Mouse (Mus musculus): ENCODE data around the gene Hoxb3.

Hoxb3 gene

GRCm38 (mm10) chr11:96288455-96289221 is 34.5 kb upstream of the Hoxb3 start:
- no peak for DNase-seq (ENCODE audit: low spot score)

DNA sequence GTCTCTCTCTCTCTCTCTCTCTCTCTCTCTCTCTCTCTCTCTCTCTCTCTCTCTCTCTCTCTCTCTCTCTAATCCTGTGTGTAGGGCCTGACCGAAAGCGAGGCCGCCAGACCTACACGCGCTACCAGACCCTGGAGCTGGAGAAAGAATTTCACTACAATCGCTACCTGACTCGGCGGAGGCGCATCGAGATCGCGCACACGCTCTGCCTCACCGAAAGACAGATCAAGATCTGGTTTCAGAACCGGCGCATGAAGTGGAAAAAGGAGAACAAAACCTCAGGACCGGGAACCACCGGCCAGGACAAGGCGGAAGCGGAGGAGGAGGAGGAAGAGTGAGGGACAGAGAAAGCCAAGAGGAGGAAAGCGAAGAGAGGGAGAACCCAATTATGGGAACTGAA is 33.8 kb upstream of the Hoxb3 start:
- DNase-seq (ENCODE audit: low spot score): no peak

DNA sequence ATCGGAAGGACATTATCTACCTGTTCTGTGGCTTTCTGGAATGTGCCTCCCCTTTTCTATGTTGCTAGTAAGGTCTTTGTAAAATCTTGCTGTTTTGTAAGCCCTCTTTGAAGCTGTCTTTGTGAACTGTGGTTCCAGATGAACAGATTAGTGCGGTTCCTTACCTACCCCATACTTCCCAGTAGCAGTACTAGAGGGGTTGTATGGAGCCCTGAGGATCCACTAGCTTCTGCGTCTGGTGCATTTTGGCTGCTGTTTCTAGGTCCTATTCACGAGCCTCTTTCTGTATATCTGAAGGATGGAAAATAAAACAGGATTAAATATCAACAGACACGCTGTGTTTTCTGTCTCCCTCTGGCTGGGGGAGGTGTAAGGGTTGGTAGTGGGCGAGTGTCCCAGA is 33.3 kb upstream of the Hoxb3 start:
- no peak for DNase-seq (ENCODE audit: low spot score)

DNA sequence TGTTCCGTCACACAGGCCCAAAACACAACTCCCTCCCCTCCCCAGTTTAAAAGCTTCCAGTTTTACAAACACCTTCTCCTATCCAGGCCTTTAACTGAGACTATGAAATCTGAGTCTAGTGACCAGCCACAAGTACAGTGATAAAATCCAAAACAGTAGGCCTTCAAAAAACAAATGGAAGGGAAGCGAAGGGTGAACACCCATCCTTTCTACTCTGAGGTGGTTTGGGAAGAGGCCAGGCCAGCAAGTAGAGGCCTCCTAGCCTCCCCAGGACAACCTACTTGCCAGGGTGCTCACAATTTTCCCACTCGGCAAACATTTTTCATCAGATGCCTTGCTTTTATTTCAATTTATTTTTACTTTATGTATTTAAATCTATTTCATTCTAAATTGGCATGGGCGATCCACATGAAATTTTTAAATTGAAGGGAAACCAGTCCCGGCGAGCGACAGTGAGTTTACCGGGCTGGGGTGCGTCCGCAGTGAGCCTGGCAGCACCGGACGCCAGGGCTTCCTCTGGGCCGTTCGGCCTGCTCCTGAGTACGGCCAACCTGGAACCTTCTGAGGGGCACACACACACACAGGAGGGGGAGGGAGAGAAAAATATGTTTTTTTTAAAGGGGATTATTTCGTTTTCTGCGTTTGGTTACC is 32.3 kb upstream of the Hoxb3 start:
- no peak for DNase-seq (ENCODE audit: low spot score)

DNA sequence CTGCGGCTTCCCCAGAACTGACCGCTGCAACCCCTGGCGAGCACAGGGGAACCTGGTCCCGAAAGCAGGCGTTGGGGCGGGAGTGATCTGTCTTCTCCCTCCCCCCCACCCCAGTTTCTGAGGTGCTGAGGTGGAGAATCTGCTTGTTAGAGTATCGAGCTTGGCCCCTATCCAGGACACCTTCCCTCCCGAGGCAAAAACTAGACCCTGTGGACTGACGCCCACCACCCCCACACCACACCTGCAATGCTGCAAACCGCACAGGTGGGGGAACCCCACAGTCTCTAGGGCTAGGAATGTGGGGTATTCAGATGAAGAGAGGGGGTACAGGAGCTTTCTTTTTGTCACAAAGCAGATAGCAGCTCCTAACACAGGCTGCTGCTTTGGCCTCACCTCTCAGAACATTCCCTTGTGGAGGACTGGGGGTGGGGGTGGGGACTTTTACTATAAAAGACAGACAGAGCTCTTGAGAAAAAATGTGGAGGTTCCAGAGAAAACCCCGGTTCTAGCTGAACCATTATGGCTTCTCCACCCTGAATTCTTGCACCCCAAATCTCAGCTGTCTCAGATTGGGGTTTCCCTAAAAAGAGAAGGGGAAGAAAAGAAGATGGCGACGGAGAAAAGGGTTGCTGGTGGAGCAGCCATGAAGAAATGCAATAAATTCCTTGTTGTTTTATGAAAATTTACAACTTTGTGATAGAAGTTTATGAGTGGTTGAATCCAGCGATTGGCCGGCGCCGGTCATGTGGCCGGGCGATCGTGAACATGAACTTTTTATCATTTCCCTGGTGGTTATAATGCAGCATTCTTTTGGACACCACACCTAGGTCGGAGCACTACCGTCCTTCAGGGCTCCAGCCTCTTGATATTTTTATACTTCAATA is 31.2 kb upstream of the Hoxb3 start, which contains the start of gene Hoxb6:
TSS of gene Hoxb6 (plus strand) at position 796 of the 884 bp plus-strand sequence.
- DNase-seq (ENCODE audit: low spot score): no peak

- DNase-seq (ENCODE audit: low spot score): no peak
These were observed 30.4 kb upstream of the Hoxb3 start for GRCm38 (mm10) chr11:96292565-96293301.

GRCm38 (mm10) chr11:96293302-96293921 is 29.7 kb upstream of the Hoxb3 start:
- DNase-seq (ENCODE audit: low spot score): no peak

GRCm38 (mm10) chr11:96294245-96295091 is 28.7 kb upstream of the Hoxb3 start:
- peak; percentile 39 for DNase-seq (ENCODE audit: low spot score)

GRCm38 (mm10) chr11:96295092-96295835 is 27.9 kb upstream of the Hoxb3 start:
- no peak for DNase-seq (ENCODE audit: low spot score)

- DNase-seq (ENCODE audit: low spot score): no peak
These were observed 26.1 kb upstream of the Hoxb3 start for GRCm38 (mm10) chr11:96296997-96297396.

GRCm38 (mm10) chr11:96297428-96297827 is 25.7 kb upstream of the Hoxb3 start:
- no peak for DNase-seq (ENCODE audit: low spot score)

GRCm38 (mm10) chr11:96297968-96298635 is 25.0 kb upstream of the Hoxb3 start:
- DNase-seq (ENCODE audit: low spot score): no peak

DNA sequence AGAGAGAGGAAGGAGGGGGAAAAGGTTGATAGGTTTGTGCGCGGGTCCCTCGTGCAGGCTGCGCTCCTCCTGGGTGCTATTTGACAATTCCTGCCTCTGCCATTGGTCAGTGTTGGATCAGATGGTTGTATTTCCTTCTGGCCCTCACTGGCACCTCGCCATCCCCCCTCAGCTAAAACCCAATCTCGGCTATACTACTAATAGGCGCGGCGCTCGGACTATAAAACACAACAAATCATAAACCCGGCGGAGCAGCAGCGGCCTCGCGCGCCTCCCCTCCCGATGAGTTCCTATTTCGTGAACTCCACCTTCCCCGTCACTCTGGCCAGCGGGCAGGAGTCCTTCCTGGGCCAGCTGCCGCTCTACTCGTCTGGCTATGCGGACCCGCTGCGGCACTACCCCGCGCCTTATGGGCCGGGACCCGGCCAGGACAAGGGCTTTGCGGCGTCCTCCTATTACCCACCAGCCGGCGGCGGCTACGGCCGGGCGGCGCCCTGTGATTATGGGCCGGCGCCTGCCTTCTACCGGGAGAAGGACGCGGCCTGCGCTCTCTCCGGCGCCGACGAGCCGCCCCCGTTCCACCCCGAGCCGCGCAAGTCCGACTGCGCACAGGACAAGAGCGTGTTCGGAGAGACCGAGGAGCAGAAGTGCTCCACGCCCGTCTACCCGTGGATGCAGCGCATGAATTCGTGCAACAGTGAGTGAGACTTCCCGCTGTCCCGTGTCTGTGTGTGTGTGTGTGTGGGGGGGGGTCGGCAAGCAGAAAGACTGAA is 24.0 kb upstream of the Hoxb3 start:
- no peak for DNase-seq (ENCODE audit: low spot score)

DNA sequence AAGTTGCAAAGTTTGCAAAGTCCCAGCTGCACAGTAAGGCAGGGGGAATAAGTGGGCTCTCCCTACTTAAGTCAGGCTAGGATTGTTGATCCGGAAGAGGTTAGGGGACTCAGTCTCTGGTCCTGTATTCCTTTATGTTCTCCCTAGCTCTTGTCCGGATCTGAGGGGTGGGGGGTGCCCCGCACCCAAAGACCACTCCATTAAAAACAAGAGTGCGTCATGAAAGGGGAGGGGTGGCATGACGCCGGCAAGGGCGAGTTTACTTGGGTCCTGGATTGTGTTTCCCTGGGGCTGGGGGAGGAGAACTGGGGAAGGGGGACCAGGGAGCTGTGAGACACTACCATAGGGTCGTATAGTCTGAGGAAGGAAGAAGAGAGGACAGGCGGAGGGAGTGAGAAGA is 23.3 kb upstream of the Hoxb3 start:
- no peak for DNase-seq (ENCODE audit: low spot score)

DNA sequence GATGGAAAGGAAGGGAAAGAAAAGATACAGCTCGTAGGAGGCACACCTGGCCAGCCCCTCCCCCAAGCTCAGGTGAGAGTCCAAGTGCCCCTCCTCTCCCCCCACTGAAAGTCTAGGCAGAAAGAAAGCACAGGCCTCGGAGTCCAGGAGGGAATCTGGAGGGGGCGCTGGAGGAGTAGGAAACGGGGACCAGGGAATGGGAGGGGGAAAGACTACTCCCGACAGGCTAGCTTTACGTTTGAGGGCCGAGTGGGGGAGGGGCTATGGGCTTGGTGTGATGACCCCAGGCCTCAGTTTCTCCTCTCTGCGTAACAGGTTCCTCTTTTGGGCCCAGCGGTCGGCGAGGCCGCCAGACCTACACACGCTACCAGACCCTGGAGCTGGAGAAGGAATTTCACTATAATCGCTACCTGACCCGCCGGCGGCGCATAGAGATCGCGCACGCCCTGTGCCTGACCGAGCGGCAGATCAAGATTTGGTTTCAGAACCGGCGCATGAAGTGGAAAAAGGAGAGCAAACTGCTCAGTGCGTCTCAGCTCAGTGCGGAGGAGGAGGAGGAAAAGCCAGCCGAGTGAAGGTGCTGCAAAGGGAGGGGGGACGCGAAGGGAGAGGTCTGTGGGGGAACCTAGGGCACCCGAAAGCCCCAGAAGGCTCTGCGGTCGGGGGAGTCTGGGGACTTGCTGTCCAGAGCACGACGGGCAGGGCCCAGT is 22.6 kb upstream of the Hoxb3 start:
- DNase-seq (ENCODE audit: low spot score): no peak

GRCm38 (mm10) chr11:96301064-96301431 is 22.1 kb upstream of the Hoxb3 start:
- no peak for DNase-seq (ENCODE audit: low spot score)

DNA sequence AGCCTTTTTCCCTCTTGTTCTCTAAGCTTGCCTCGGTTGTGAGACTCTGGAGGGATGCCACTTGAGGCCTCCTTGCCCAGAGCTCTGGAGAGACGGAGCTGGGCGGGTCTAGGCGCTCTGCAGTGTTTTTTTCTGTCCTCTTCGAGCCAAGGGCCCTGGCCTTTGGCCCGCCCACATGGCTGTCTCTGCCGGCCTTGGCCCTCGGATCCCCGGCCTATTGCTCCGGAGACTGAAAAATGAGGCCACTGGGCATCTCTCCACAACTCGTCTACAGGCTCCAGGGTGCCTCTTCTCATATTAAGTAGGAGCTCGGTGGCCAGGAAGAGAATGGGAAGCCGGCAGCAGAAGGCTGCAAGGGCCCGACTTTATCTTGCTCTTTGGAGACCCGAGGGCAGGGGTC is 21.3 kb upstream of the Hoxb3 start:
- DNase-seq (ENCODE audit: low spot score): peak; percentile 34
